Mouse (Mus musculus): ENCODE results near the gene Rcbtb2.

Rcbtb2 gene

DNA sequence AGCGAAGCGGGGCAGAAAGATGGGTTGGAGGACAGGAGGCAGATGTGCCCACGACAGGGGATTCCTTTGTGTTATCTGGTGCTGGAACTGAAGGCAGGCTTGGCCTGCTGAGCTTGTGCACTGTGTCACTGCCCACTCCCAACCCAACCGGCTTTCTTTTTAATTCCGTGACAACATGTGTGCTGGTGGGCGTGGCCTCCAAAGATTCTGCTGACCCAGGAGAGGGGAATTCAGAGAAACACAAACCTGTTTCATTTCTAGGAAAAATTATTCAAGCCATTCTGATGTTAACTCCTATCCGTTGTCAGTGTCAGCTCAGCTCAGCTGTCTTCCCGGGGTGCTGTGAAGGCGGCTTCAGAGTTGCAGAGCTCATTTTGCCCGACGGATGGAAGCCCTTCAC, 55.1 kb downstream of the Rcbtb2 start:
- TF ChIP-seq NANOG (IDR thresholded peaks at IDR 0.05; ENCODE audit: borderline replicate concordance, low read length) = no peak
- no peak for TF ChIP-seq POU5F1 (IDR thresholded peaks at IDR 0.05; ENCODE audit: borderline replicate concordance, low read length)
- TF ChIP-seq CTCF (conservative IDR thresholded peaks at IDR 0.05; ENCODE audit: low read length) = no peak
- Histone ChIP-seq H3K36me3 (ENCODE audit: insufficient read depth, low read length) (peaks cover 8% of the 10 kb centered on the region; the same call in 1 of the 2 replicates), H3K4me3 (replicated peaks; ENCODE audit: low read length) (no peak overlapping the region), H3K9me3 (ENCODE audit: low read length) (no peaks in the 10 kb centered on the region), H3K27me3 (ENCODE audit: insufficient read depth, low read length) (no peaks in the 10 kb centered on the region), H3K4me1 (replicated peaks; ENCODE audit: low read depth, low read length) (no peaks in the 10 kb centered on the region)

GRCm38 (mm10) chr14:73179221-73179681, 56.4 kb downstream of the Rcbtb2 start:
- H3K4me3 ChIP-seq (replicated peaks; ENCODE audit: low read length) = no peak overlapping the region
- H3K27me3 ChIP-seq (ENCODE audit: insufficient read depth, low read length) = no peaks in the 10 kb centered on the region
- H3K36me3 ChIP-seq (ENCODE audit: insufficient read depth, low read length) = peaks cover 8% of the 10 kb centered on the region; the same call in 1 of the 2 replicates
- no peaks in the 10 kb centered on the region for H3K9me3 ChIP-seq (ENCODE audit: low read length)
- TF ChIP-seq NANOG (IDR thresholded peaks at IDR 0.05; ENCODE audit: borderline replicate concordance, low read length) (no peak), POU5F1 (IDR thresholded peaks at IDR 0.05; ENCODE audit: borderline replicate concordance, low read length) (no peak), CTCF (conservative IDR thresholded peaks at IDR 0.05; ENCODE audit: low read length) (no peak)
- no peaks in the 10 kb centered on the region for H3K4me1 ChIP-seq (replicated peaks; ENCODE audit: low read depth, low read length)

DNA sequence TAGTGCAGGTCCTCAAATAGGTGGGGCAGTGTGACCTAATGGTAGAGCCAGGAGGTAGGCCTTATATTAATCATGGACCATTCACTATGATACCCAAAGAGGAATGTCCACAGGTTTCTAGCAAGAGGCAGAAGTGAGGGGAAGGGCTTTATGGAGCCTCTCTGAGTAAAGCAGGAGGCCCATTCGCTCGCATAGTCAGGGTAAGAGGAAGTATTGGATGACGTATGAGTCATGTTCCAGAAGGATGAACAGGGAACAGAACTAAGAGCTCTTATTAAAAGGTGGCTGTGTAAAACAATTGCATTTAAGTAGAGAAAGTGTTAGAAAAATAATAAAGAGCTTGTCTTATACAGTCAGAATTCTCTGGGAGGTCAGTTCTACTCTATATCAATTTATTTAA, 57.8 kb downstream of the Rcbtb2 start:
- no peak for TF ChIP-seq NANOG (IDR thresholded peaks at IDR 0.05; ENCODE audit: borderline replicate concordance, low read length)
- no peak for TF ChIP-seq POU5F1 (IDR thresholded peaks at IDR 0.05; ENCODE audit: borderline replicate concordance, low read length)
- no peak for TF ChIP-seq CTCF (conservative IDR thresholded peaks at IDR 0.05; ENCODE audit: low read length)
- peaks cover 8% of the 10 kb centered on the region; the same call in 1 of the 2 replicates for H3K36me3 ChIP-seq (ENCODE audit: insufficient read depth, low read length)
- 0 out of 2 replicates have a peak, but pooled peaks cover 5% of the 10 kb centered on the region for H3K9me3 ChIP-seq (ENCODE audit: low read length)
- no peaks in the 10 kb centered on the region for H3K4me1 ChIP-seq (replicated peaks; ENCODE audit: low read depth, low read length)
- no peak overlapping the region for H3K4me3 ChIP-seq (replicated peaks; ENCODE audit: low read length)
- no peaks in the 10 kb centered on the region for H3K27me3 ChIP-seq (ENCODE audit: insufficient read depth, low read length)

DNA sequence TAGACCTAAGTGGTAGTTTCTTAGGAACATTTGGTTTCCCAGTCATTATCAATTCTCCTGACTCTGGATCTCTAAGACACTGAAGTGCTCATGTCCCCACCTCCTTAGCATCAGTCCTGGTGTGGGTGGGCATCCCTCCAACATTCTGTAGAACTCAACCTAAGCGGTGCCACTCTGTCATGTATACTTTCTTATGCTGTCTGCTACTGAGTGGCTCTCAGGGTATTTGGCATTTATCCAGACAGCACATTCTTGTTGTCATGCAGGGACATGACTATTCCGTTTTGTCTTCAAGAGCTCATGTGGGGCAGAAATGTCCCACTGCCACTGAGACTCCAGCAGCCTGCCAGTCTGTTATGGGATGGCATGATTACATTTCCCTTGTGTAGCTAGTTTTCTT, 58.3 kb downstream of the Rcbtb2 start:
- 0 out of 2 replicates have a peak, but pooled peaks cover 5% of the 10 kb centered on the region for H3K9me3 ChIP-seq (ENCODE audit: low read length)
- peaks cover 8% of the 10 kb centered on the region; the same call in 1 of the 2 replicates for H3K36me3 ChIP-seq (ENCODE audit: insufficient read depth, low read length)
- H3K4me1 ChIP-seq (replicated peaks; ENCODE audit: low read depth, low read length) = no peaks in the 10 kb centered on the region
- no peak for TF ChIP-seq NANOG (IDR thresholded peaks at IDR 0.05; ENCODE audit: borderline replicate concordance, low read length)
- TF ChIP-seq CTCF (conservative IDR thresholded peaks at IDR 0.05; ENCODE audit: low read length) = no peak
- TF ChIP-seq POU5F1 (IDR thresholded peaks at IDR 0.05; ENCODE audit: borderline replicate concordance, low read length) = no peak
- no peaks in the 10 kb centered on the region for H3K27me3 ChIP-seq (ENCODE audit: insufficient read depth, low read length)
- H3K4me3 ChIP-seq (replicated peaks; ENCODE audit: low read length) = no peak overlapping the region

DNA sequence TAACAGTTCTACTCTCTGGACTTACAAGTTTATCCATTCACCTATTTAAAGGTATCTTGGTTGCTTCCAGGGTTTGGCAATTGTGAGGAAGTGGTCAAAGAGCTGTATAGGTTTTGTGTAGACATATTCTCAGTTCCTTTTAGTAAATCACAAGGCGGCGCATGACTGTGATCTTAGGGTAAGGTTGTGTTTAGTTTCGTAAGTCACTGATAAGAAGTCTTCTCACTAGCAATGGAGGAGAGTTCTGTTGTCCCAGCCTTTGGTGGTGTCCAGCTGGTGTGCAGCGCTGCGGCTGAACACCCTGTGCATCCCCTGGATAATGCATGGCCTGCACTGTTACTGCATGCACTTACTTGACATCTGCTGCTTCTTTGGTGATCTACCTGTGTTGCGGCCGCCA, 64.0 kb downstream of the Rcbtb2 start:
- no peak for TF ChIP-seq NANOG (IDR thresholded peaks at IDR 0.05; ENCODE audit: borderline replicate concordance, low read length)
- TF ChIP-seq CTCF (conservative IDR thresholded peaks at IDR 0.05; ENCODE audit: low read length) = no peak
- TF ChIP-seq POU5F1 (IDR thresholded peaks at IDR 0.05; ENCODE audit: borderline replicate concordance, low read length) = no peak
- H3K4me3 ChIP-seq (replicated peaks; ENCODE audit: low read length) = no peak overlapping the region
- H3K36me3 ChIP-seq (ENCODE audit: insufficient read depth, low read length) = 0 out of 2 replicates have a peak, but pooled peaks cover 5% of the 10 kb centered on the region
- 0 out of 2 replicates have a peak, but pooled peaks cover 5% of the 10 kb centered on the region for H3K9me3 ChIP-seq (ENCODE audit: low read length)
- H3K4me1 ChIP-seq (replicated peaks; ENCODE audit: low read depth, low read length) = no peaks in the 10 kb centered on the region
- no peaks in the 10 kb centered on the region for H3K27me3 ChIP-seq (ENCODE audit: insufficient read depth, low read length)

- H3K27me3 ChIP-seq (ENCODE audit: insufficient read depth, low read length) = no peaks in the 10 kb centered on the region
- H3K4me3 ChIP-seq (replicated peaks; ENCODE audit: low read length) = no peak overlapping the region
- no peak for TF ChIP-seq NANOG (IDR thresholded peaks at IDR 0.05; ENCODE audit: borderline replicate concordance, low read length)
- TF ChIP-seq CTCF (conservative IDR thresholded peaks at IDR 0.05; ENCODE audit: low read length) = no peak
- TF ChIP-seq POU5F1 (IDR thresholded peaks at IDR 0.05; ENCODE audit: borderline replicate concordance, low read length) = no peak
- no peaks in the 10 kb centered on the region for H3K9me3 ChIP-seq (ENCODE audit: low read length)
- H3K4me1 ChIP-seq (replicated peaks; ENCODE audit: low read depth, low read length) = no peaks in the 10 kb centered on the region
- H3K36me3 ChIP-seq (ENCODE audit: insufficient read depth, low read length) = peaks cover 8% of the 10 kb centered on the region
Measured at GRCm38 (mm10) chr14:73199058-73199457, 76.2 kb downstream of the Rcbtb2 start.

GRCm38 (mm10) chr14:73201447-73201846, 78.6 kb downstream of the Rcbtb2 start:
- H3K4me3 ChIP-seq (replicated peaks; ENCODE audit: low read length) = no peak overlapping the region
- H3K27me3 ChIP-seq (ENCODE audit: insufficient read depth, low read length) = no peaks in the 10 kb centered on the region
- H3K36me3 ChIP-seq (ENCODE audit: insufficient read depth, low read length) = peaks cover 8% of the 10 kb centered on the region
- TF ChIP-seq POU5F1 (IDR thresholded peaks at IDR 0.05; ENCODE audit: borderline replicate concordance, low read length) = no peak
- TF ChIP-seq NANOG (IDR thresholded peaks at IDR 0.05; ENCODE audit: borderline replicate concordance, low read length) = no peak
- TF ChIP-seq CTCF (conservative IDR thresholded peaks at IDR 0.05; ENCODE audit: low read length) = no peak
- no peaks in the 10 kb centered on the region for H3K9me3 ChIP-seq (ENCODE audit: low read length)
- no peaks in the 10 kb centered on the region for H3K4me1 ChIP-seq (replicated peaks; ENCODE audit: low read depth, low read length)

DNA sequence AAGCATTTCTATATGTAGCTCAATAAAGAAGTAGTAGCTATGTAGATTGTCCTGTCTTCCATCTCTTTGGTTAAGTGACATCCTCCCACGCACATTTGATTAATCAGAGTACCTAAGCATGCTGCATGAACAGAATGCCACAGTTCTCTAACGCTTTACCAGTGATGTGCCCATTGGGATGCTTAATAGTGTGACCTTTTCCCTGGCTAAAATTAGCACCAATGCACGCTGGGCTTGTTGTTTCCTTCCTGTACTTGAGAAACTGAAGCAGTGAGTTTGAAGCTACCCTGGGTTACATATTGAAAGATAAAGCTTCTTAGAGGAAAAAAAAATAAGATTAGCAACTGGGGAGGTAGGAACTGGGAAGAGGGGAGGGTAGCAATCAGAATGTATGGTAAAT, 81.2 kb downstream of the Rcbtb2 start:
- no peaks in the 10 kb centered on the region for H3K9me3 ChIP-seq (ENCODE audit: low read length)
- TF ChIP-seq POU5F1 (IDR thresholded peaks at IDR 0.05; ENCODE audit: borderline replicate concordance, low read length) (no peak), NANOG (IDR thresholded peaks at IDR 0.05; ENCODE audit: borderline replicate concordance, low read length) (no peak), CTCF (conservative IDR thresholded peaks at IDR 0.05; ENCODE audit: low read length) (no peak)
- no peaks in the 10 kb centered on the region for H3K27me3 ChIP-seq (ENCODE audit: insufficient read depth, low read length)
- no peak overlapping the region for H3K4me3 ChIP-seq (replicated peaks; ENCODE audit: low read length)
- H3K4me1 ChIP-seq (replicated peaks; ENCODE audit: low read depth, low read length) = no peaks in the 10 kb centered on the region
- peaks cover under 1% of the 10 kb centered on the region; the same call in 1 of the 2 replicates for H3K36me3 ChIP-seq (ENCODE audit: insufficient read depth, low read length)

DNA sequence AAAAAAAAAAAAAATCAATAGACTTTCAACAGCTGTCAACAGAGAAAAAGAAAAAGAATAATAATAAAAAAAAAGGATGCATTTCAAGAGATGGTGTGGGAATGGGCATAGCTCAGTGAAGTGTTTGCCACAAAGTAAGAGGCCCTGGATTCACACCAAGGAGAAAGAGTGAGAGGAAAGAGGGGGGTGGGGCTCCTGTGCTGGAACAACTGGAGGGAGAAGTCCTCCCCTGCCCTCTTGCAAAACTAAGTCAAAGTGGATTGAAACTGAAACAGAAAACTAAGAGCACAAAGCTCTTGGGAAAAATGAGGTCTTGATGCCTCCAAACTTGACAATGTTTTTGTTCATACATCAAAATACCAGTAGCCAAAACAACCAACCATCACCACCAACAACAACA, 86.4 kb downstream of the Rcbtb2 start:
- Histone ChIP-seq H3K9me3 (ENCODE audit: low read length) (no peaks in the 10 kb centered on the region), H3K4me3 (replicated peaks; ENCODE audit: low read length) (no peak overlapping the region), H3K27me3 (ENCODE audit: insufficient read depth, low read length) (no peaks in the 10 kb centered on the region), H3K36me3 (ENCODE audit: insufficient read depth, low read length) (no peaks in the 10 kb centered on the region), H3K4me1 (replicated peaks; ENCODE audit: low read depth, low read length) (no peaks in the 10 kb centered on the region)
- TF ChIP-seq CTCF (conservative IDR thresholded peaks at IDR 0.05; ENCODE audit: low read length) (no peak), NANOG (IDR thresholded peaks at IDR 0.05; ENCODE audit: borderline replicate concordance, low read length) (no peak), POU5F1 (IDR thresholded peaks at IDR 0.05; ENCODE audit: borderline replicate concordance, low read length) (no peak)

All from E14TG2a.4 (cell line).